Mouse (Mus musculus): ENCODE measurements at regions not wholly inside any gene's neighbourhood (a gene's known extent, or its start where the extent isn't known, plus 50 kb on each side); places are given as distances from the start of the nearest gene placed in this dataset.

DNA sequence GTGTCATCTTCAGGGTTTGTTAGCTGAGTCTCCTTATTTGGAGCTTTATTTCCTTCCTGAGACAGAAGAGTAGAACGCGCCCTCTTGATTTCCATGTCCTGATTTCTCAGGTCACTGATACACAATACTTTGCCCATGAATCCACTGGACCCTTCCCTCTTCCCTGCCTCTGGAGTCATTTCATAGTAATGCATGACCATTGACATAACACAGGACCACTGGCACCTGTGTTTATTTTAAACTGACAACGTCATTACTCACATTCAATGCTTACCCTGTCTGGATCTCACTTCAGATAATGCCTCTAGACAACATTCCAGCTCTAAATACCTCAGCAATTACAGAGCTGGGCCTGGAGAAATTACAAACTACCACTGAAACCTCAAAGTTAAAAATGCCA lies 56.8 kb upstream of the Ptgs2 start:
- no peak for DNase-seq

DNA sequence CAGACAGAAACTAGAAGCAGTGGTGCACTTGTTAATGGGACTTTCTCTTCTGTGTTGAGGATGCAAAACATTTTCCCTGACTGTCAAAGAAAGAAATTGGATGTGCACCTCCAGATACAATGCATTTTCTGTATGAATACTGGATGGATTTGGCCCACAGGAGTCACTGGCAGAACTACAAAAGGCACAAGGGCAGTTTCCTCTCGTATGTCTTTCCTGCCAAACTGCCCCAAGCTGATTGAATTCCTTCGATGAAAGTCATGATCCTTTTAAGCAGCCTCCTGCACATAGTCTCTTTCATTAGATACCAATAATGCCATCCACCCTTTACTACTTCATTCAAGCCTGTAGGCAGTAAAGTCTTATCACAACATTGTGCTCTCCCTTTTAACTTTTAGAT lies 58.2 kb upstream of the Ptgs2 start:
- DNase-seq, result no peak

DNA sequence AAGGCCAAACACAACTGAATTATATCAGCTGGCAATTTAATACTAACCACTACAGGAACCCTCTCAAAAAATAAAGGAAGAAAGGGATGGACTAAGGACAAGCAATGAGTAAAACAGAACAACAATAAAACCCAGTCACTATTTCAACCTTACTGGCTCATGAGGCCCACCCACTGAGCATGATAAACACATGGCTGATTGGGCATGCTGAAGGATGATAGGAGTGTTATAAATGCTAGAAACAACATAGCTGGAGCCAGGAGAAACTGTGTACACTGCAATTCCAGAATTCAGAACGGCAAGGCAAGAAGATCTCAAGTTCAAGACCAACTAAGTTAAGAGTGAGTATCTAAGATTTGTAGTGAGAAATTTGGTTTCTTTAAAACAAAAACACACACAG lies 66.1 kb upstream of the Ptgs2 start:
- DNase-seq, result no peak

DNA sequence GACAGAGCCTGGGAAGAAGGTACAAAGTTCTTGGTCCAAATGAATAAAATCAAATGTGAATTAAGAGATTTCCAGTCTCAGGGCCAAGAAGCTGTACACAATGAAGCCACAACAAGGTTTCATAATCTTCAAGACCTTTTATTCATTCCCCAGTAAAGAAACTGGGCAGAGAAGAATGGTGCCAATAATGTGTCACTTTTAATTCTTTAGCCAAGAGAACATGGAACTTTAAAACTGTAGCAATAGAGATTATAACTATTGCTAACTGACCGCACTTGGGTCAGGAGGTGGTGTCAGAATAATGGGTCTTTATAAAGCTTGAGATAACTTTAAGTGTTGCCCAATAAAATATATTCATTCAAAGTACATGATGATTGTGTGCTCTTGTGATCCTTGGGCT lies 68.1 kb upstream of the Ptgs2 start:
- DNase-seq, result no peak

DNA sequence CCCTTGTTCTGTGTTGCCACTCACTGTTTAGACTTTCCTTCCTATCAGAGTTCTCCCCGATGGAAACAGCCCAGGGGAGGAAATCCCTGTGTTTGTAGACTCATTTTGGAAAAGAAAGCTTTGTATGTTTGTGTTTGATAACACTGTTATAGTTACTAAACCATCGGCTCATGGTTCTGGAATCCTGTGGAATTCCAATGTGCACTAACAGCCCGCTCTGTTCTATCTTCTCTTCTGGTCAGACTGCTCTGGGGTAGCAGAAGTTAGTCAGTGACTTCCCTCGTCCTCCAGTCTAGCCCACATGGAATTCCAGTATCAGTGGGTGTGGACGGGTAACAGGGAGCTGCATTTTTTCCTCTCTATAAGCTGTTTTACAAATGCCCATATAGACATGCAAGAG lies 66.2 kb upstream of the Pla2g4a start:
- peak; percentile 89 for DNase-seq

DNA sequence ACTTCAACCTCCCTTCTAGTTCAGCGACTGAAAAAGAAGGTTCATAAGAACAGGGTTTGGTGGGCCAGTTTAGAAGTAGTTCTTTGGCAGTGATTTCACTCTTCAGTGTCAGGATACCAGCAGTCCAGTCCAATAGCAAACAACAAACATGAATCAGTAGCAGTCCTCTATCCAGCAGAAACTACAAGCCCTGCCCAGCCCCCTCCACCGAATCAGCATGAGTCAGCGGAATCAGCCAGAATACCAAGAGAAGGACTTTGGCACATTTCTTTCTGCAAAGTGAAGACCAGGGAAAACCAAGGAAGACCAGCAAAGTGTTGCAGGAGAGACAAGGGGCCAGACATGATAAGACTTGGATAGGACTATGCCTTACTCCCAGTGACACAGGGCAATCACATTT lies 65.1 kb upstream of the Pla2g4a start:
- DNase-seq, result no peak

DNA sequence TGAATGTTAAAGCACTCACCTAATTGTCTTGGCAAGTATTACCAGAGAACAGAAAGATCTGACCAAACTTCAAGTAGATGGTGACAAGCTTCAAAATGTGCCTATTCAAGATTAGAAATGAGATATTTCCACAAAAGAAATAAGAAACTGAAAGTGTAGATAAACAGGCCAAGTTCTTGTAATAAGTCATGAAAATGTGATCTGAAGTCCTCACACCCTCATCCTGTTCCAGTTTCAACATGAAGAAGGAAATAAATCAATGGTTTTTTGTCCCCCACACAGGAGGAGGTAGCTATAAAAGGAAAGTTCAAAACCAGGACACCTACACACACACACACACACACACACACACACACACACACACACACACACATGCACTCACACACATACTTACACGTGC lies 54.1 kb upstream of the Pla2g4a start:
- no peak for DNase-seq

DNA sequence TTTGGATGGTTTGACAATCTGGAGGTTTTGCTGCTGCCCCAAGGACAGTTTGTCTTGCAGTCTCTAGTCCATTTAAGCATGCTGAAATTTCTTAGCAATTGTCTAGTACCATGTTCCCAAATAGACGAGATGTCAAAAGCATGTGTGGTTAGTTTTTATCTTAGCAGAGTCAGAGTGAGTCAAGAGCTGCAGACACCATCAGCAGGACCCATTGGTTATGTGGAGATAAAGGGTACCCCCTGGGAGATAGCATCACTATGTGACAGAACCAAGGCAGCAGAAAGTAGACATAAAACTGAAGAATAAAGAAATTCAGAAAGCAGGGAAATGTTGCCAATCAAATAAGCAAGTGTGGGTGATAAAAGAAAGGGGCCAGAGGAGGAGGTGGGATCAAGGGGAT lies 51.4 kb upstream of the Pla2g4a start:
- no peak for DNase-seq
